ENCODE assay signal across 9 mouse cellular contexts in genomic region chr17:65674710-65675171, GRCm38 (mm10). TPM values are rescaled to one million over a fixed set of nuclear protein-coding genes. Genes with fewer than 3 reads are reported as not detected.
DNase-seq lines count a peak whose midpoint lies in the region; ATAC-seq and TF ChIP-seq lines count a peak whose summit lies in the region.
"Had no signal": no experiment of that assay in that cellular context is flagged by ENCODE, and none has a peak within 500 bp of the region (broad histone marks: within the 10 kb centered on the region; RNA-seq: fewer than 3 reads in every experiment).

No protein-coding gene starts in this region.

- WGBS in spleen, adult 2 months = 30% methylated on average over 1 of the region's 1 CpGs
- 8% methylated on average over 1 of the region's 1 CpGs for WGBS in liver, embryonic 16.5 days (ENCODE audit: insufficient replicate concordance)
- WGBS in forebrain, embryonic 16.5 days = 38% methylated on average over 1 of the region's 1 CpGs

- H3K27me3 ChIP-seq in spleen, adult 2 months (ENCODE audit: control insufficient read depth, insufficient read depth, low read length) = no peaks in the 10 kb centered on the region
- H3K27me3 ChIP-seq in liver, embryonic 16.5 days (ENCODE audit: control insufficient read depth, insufficient read depth, low read depth, low read length) = no peaks in the 10 kb centered on the region
- no peaks in the 10 kb centered on the region for H3K27me3 ChIP-seq in forebrain, embryonic 16.5 days (replicated peaks; ENCODE audit: control insufficient read depth, insufficient read depth, low read length)
- H3K27me3 ChIP-seq: stomach, embryonic 15.5 days had no signal

- H3K4me2 ChIP-seq in liver, embryonic 16.5 days (ENCODE audit: low read depth, low read length) = no peak overlapping the region
- no peak overlapping the region for H3K4me2 ChIP-seq in forebrain, embryonic 16.5 days (ENCODE audit: low read length)
- H3K4me2 ChIP-seq: stomach, embryonic 15.5 days had no signal

- peak; percentile 48; the same call in 1 of the 2 replicates for ATAC-seq in liver, embryonic 16.5 days (ENCODE audit: low read depth)
- ATAC-seq in forebrain, embryonic 16.5 days = no peak

- no peak for TF ChIP-seq POLR2A in spleen, adult 2 months (IDR thresholded peaks at IDR 0.05; ENCODE audit: low read depth, low read length)

- no peak overlapping the region for H3K9ac ChIP-seq in liver, embryonic 16.5 days (ENCODE audit: low read depth, low read length)
- no peak overlapping the region for H3K9ac ChIP-seq in forebrain, embryonic 16.5 days (replicated peaks; ENCODE audit: low read depth, low read length)
- H3K9ac ChIP-seq: stomach, embryonic 15.5 days had no signal

- intact Hi-C loops in left cerebral cortex, adult 2 months (cut with DNase I) = loop anchor here (5.0 kb wide), 1 partner anchor 62 kb away; the partner anchor contains the start of gene Vapa

- H3K4me1 ChIP-seq in spleen, adult 2 months (ENCODE audit: control insufficient read depth, insufficient read depth, insufficient read length) = peaks cover 9% of the 10 kb centered on the region; the same call in 1 of the 2 replicates
- H3K4me1 ChIP-seq in liver, embryonic 16.5 days (ENCODE audit: control insufficient read depth, low read depth, low read length) = peaks cover 3% of the 10 kb centered on the region
- no peaks in the 10 kb centered on the region; the same call in 1 of the 2 replicates for H3K4me1 ChIP-seq in forebrain, embryonic 16.5 days (replicated peaks; ENCODE audit: control insufficient read depth, insufficient read depth, low read length)
- H3K4me1 ChIP-seq: stomach, embryonic 15.5 days had no signal

- no peak overlapping the region for H3K4me3 ChIP-seq in spleen, adult 2 months (ENCODE audit: extremely low read depth, insufficient read depth, insufficient read length)
- no peak overlapping the region for H3K4me3 ChIP-seq in liver, embryonic 16.5 days (ENCODE audit: low read depth, low read length)
- no peak overlapping the region for H3K4me3 ChIP-seq in left cerebral cortex, adult 2 months
- H3K4me3 ChIP-seq in forebrain, embryonic 16.5 days (replicated peaks; ENCODE audit: low read length) = no peak overlapping the region
- H3K4me3 ChIP-seq: stomach, embryonic 15.5 days had no signal

- peak in 1 of 2 experiments; percentile 7 for DNase-seq in spleen, adult 2 months (ENCODE audit: low read depth in 1 of 2, low spot score in 2 of 2)
- no peak for DNase-seq in spleen, postnatal 10 days (ENCODE audit: low spot score in 2 of 2)
- DNase-seq in heart, adult 9 months (ENCODE audit: low spot score in 2 of 2) = peak; percentile 15 to 33
- DNase-seq in testis, postnatal 14 days (ENCODE audit: low spot score) = peak; percentile 85
- no peak for DNase-seq in left cerebral cortex, adult 2 months (ENCODE audit: extremely low spot score in 1 of 2, low spot score in 2 of 2)
- DNase-seq: gastrocnemius, postnatal 14 days had no signal

- TF ChIP-seq CTCF in spleen, adult 2 months (IDR thresholded peaks at IDR 0.05; ENCODE audit: extremely low read depth, insufficient read depth, insufficient read length, insufficient replicate concordance) = no peak
- no peak for TF ChIP-seq CTCF in left cerebral cortex, adult 2 months (IDR thresholded peaks at IDR 0.05)

- no peaks in the 10 kb centered on the region for H3K9me3 ChIP-seq in liver, embryonic 16.5 days (replicated peaks; ENCODE audit: control insufficient read depth, low read length)
- H3K9me3 ChIP-seq in forebrain, embryonic 16.5 days (ENCODE audit: control insufficient read depth, low read length) = no peaks in the 10 kb centered on the region
- H3K9me3 ChIP-seq: stomach, embryonic 15.5 days had no signal

- no peaks in the 10 kb centered on the region for H3K36me3 ChIP-seq in spleen, adult 2 months (ENCODE audit: control insufficient read depth, insufficient read depth, low read length)
- no peaks in the 10 kb centered on the region for H3K36me3 ChIP-seq in liver, embryonic 16.5 days (ENCODE audit: control insufficient read depth, insufficient read depth)
- H3K36me3 ChIP-seq in forebrain, embryonic 16.5 days (ENCODE audit: control insufficient read depth, insufficient read depth) = no peaks in the 10 kb centered on the region
- H3K36me3 ChIP-seq: stomach, embryonic 15.5 days had no signal

- peak overlapping the region; percentile 11; the same call in 1 of the 2 replicates for H3K27ac ChIP-seq in spleen, adult 2 months (ENCODE audit: insufficient read depth, low read length)
- H3K27ac ChIP-seq in liver, embryonic 16.5 days (ENCODE audit: low read length) = 0 out of 2 replicates have a peak overlapping the region, but pooled peaks have one; percentile 16
- no peak overlapping the region for H3K27ac ChIP-seq in left cerebral cortex, adult 2 months
- no peak overlapping the region for H3K27ac ChIP-seq in forebrain, embryonic 16.5 days (ENCODE audit: low read length)
- H3K27ac ChIP-seq: stomach, embryonic 15.5 days had no signal

RNA-seq across cellular contexts. Expression of gene Txndc2, which starts 32.8 kb away (rescaled TPM):
- not detected in 2 replicates for polyA plus RNA-seq in spleen, adult 2 months (2012; rRNA removed)
- polyA plus RNA-seq in liver, embryonic 16.5 days (2015; fragmentation: Nextera tagmentation; extraction: Ambion mirVana) = not detected in 2 replicates
- total RNA-seq in left cerebral cortex, adult 2 months (2021) = under 1 TPM; 0.19 to 0.25 TPM
- 0.11 TPM in 1 of 2 replicates, not detected in the other for polyA plus RNA-seq in forebrain, embryonic 16.5 days (2015; fragmentation: Nextera tagmentation; extraction: Ambion mirVana)
- total RNA-seq: gastrocnemius, postnatal 14 days had no signal
- polyA plus RNA-seq: stomach, embryonic 15.5 days had no signal

Comparison
In these comparisons a context has a peak if more than half of its experiments do, and no peak if none do; other contexts are left out.
1. DNase-seq: peak in heart, adult 9 months (2 of 2) and testis, postnatal 14 days (single experiment); none in spleen, postnatal 10 days (0 of 2) and left cerebral cortex, adult 2 months (0 of 2).
2. H3K27ac ChIP-seq: peak in spleen, adult 2 months (single experiment) and liver, embryonic 16.5 days (single experiment); none in left cerebral cortex, adult 2 months (single experiment) and forebrain, embryonic 16.5 days (single experiment).